Mouse (Mus musculus) heart, postnatal 0 days (tissue): ENCODE results near the gene Abcb11.

Source experiments
- CTCF ChIP-seq: IDR thresholded peaks from 2 replicates; pipeline ENCODE4 v1.5.1; 2016; ENCODE audit warnings: antibody characterized with exemption, control low read depth, low read depth
- EP300 ChIP-seq: IDR thresholded peaks from 2 replicates; pipeline ENCODE4 v1.6.1; 2016; ENCODE audit warnings: antibody characterized with exemption, low read depth

GRCm38 (mm10) chr2:69379801-69380200 is 37.4 kb upstream of the Abcb11 start:
- TF ChIP-seq CTCF, result no peak
- TF ChIP-seq EP300, result no peak
